In genomic region chr3:37302685-37303084, GRCm38 (mm10) we compare ENCODE assay signal across 9 mouse cellular contexts. TPM values are rescaled to one million over a fixed set of nuclear protein-coding genes. Genes with fewer than 3 reads are reported as not detected.
DNase-seq lines count a peak whose midpoint lies in the region; ATAC-seq lines count a peak whose summit lies in the region.
"Had no signal": no experiment of that assay in that cellular context is flagged by ENCODE, and none has a peak within 500 bp of the region (broad histone marks: within the 10 kb centered on the region; RNA-seq: fewer than 3 reads in every experiment).

No protein-coding gene starts in this region.

- no peak overlapping the region for H3K4me3 ChIP-seq in hindbrain, embryonic 10.5 days
- H3K4me3 ChIP-seq in hindbrain, embryonic 13.5 days, result no peak overlapping the region
- peak overlapping the region; percentile 33 for H3K4me3 ChIP-seq in megakaryocyte, embryonic 14.5 days (replicated peaks)

- 41% methylated on average over 12 of the region's 12 CpGs for WGBS in hindbrain, embryonic 10.5 days
- WGBS in hindbrain, embryonic 13.5 days, result 44% methylated on average over 12 of the region's 12 CpGs

- no peaks in the 10 kb centered on the region for H3K4me1 ChIP-seq in hindbrain, embryonic 10.5 days (replicated peaks)
- H3K4me1 ChIP-seq in hindbrain, embryonic 13.5 days (replicated peaks), result no peaks in the 10 kb centered on the region
- peaks cover 23% of the 10 kb centered on the region for H3K4me1 ChIP-seq in megakaryocyte, embryonic 14.5 days

- no peak overlapping the region for H3K9ac ChIP-seq in hindbrain, embryonic 13.5 days

- H3K27ac ChIP-seq in hindbrain, embryonic 10.5 days, result no peak overlapping the region
- no peak overlapping the region for H3K27ac ChIP-seq in hindbrain, embryonic 13.5 days
- H3K27ac ChIP-seq: macrophage had no signal

- 0 out of 2 replicates have a peak, but pooled peaks cover 7% of the 10 kb centered on the region for H3K9me3 ChIP-seq in hindbrain, embryonic 10.5 days
- H3K9me3 ChIP-seq in hindbrain, embryonic 13.5 days, result 0 out of 2 replicates have a peak, but pooled peaks cover 4% of the 10 kb centered on the region
- peaks cover 9% of the 10 kb centered on the region; the same call in 1 of the 2 replicates for H3K9me3 ChIP-seq in megakaryocyte, embryonic 14.5 days

- H3K4me2 ChIP-seq in hindbrain, embryonic 13.5 days, result no peak overlapping the region

- H3K27me3 ChIP-seq in hindbrain, embryonic 10.5 days (ENCODE audit: insufficient read depth, poor library complexity, severe bottlenecking), result no peaks in the 10 kb centered on the region
- H3K27me3 ChIP-seq in hindbrain, embryonic 13.5 days, result no peaks in the 10 kb centered on the region
- no peaks in the 10 kb centered on the region for H3K27me3 ChIP-seq in megakaryocyte, embryonic 14.5 days (replicated peaks)

- DNase-seq in hindbrain, embryonic 10.5 days (ENCODE audit: low spot score), result peak; percentile 48
- peak; percentile 51 for DNase-seq in A20 (ENCODE audit: low read depth, low spot score)
- peak; percentile 48 for DNase-seq in Muller cell, postnatal 12 days (ENCODE audit: inconsistent ontology term)
- DNase-seq in embryo, embryonic 10 days (ENCODE audit: low spot score), result peak; percentile 85
- DNase-seq in kidney, postnatal 14 days, result peak; percentile 21
- peak; percentile 78 for DNase-seq in thymus, postnatal 4 days

- no peak for ATAC-seq in hindbrain, embryonic 13.5 days (ENCODE audit: low FRiP score)

- no peaks in the 10 kb centered on the region for H3K36me3 ChIP-seq in hindbrain, embryonic 10.5 days
- H3K36me3 ChIP-seq in hindbrain, embryonic 13.5 days, result no peaks in the 10 kb centered on the region
- peaks cover 17% of the 10 kb centered on the region for H3K36me3 ChIP-seq in megakaryocyte, embryonic 14.5 days (replicated peaks; ENCODE audit: low read length)

RNA-seq across cellular contexts. Expression of gene Bbs12, which starts 9.7 kb away (rescaled TPM):
- 5.6 and 7.5 TPM in 2 replicates for polyA plus RNA-seq in hindbrain, embryonic 10.5 days (2016; fragmentation: Nextera tagmentation; extraction: Ambion mirVana)
- 5.3 and 5.4 TPM in 2 replicates for polyA plus RNA-seq in hindbrain, embryonic 13.5 days (2015; fragmentation: Nextera tagmentation; extraction: Ambion mirVana)
- polyA plus RNA-seq in megakaryocyte, embryonic 14.5 days (2012; ENCODE audit: insufficient read depth, low replicate concordance), result not detected in 2 replicates

RNA-seq across cellular contexts. Expression of gene Cetn4, which starts 9.8 kb away (rescaled TPM):
- 2.0 and 2.4 TPM in 2 replicates for polyA plus RNA-seq in hindbrain, embryonic 10.5 days (2016; fragmentation: Nextera tagmentation; extraction: Ambion mirVana)
- polyA plus RNA-seq in hindbrain, embryonic 13.5 days (2015; fragmentation: Nextera tagmentation; extraction: Ambion mirVana), result 2.5 and 4.2 TPM in 2 replicates
- 7.8 TPM in 1 of 2 replicates, not detected in the other for polyA plus RNA-seq in megakaryocyte, embryonic 14.5 days (2012; ENCODE audit: insufficient read depth, low replicate concordance)

RNA-seq across cellular contexts. Expression of gene Fgf2, which starts 45.5 kb away (rescaled TPM):
- 0.26 and 0.38 TPM in 2 replicates for polyA plus RNA-seq in hindbrain, embryonic 10.5 days (2016; fragmentation: Nextera tagmentation; extraction: Ambion mirVana)
- 0.34 and 0.53 TPM in 2 replicates for polyA plus RNA-seq in hindbrain, embryonic 13.5 days (2015; fragmentation: Nextera tagmentation; extraction: Ambion mirVana)
- not detected in 2 replicates for polyA plus RNA-seq in megakaryocyte, embryonic 14.5 days (2012; ENCODE audit: insufficient read depth, low replicate concordance)
- polyA plus RNA-seq: macrophage had no signal

Comparison
In these comparisons a context has a peak if more than half of its experiments do, and no peak if none do; other contexts are left out.
1. DNase-seq: peak in every context shown above with its lines; median percentile 85 in embryo, embryonic 10 days; 78 in thymus, postnatal 4 days; 51 in A20; 48 in hindbrain, embryonic 10.5 days; 48 in Muller cell, postnatal 12 days; 21 in kidney, postnatal 14 days.